ENCODE assay signal across 22 mouse cellular contexts in the genomic region with DNA sequence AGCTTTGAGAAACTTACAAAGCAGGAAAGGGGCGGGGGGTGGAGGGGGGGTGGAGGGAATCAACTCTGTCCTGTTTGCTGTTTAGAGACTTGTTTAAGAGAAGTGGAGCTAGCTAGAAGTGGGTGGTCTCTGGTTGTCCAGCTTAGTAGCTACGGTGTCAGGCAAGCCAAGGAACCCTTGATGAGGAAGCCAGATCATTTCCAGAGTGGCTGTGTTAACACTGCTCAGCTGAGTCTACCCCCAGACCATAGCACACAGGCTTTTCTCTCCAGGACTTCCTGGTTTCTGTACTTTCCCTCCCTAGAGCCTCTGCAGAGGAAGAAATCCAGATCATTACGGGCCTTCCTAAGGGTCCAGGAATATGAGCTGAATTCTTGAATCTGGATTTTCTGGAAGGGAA. TPM values are rescaled to one million over a fixed set of nuclear protein-coding genes. Genes with fewer than 3 reads are reported as not detected.
DNase-seq lines count a peak whose midpoint lies in the region; ATAC-seq lines count a peak whose summit lies in the region.
"Had no signal": no experiment of that assay in that cellular context is flagged by ENCODE, and none has a peak within 500 bp of the region (broad histone marks: within the 10 kb centered on the region; RNA-seq: fewer than 3 reads in every experiment).

No protein-coding gene starts in this region.

- H3K9ac ChIP-seq in heart, embryonic 12.5 days, result 0 out of 2 replicates have a peak overlapping the region, but pooled peaks have one; percentile 13
- H3K9ac ChIP-seq in intestine, embryonic 16.5 days (ENCODE audit: low read depth, low read length), result no peak overlapping the region
- no peak overlapping the region for H3K9ac ChIP-seq in intestine, embryonic 15.5 days
- H3K9ac ChIP-seq in embryonic facial prominence, embryonic 12.5 days, result no peak overlapping the region
- H3K9ac ChIP-seq in stomach, embryonic 16.5 days (ENCODE audit: low read length), result no peak overlapping the region
- H3K9ac ChIP-seq: embryonic facial prominence, embryonic 13.5 days; forebrain, embryonic 13.5 days; kidney, embryonic 15.5 days; liver, embryonic 15.5 days had no signal

- 0 out of 2 replicates have a peak, but pooled peaks cover 3% of the 10 kb centered on the region for H3K36me3 ChIP-seq in heart, embryonic 12.5 days
- H3K36me3 ChIP-seq in intestine, embryonic 16.5 days (ENCODE audit: control insufficient read depth, insufficient read depth, low read length), result no peaks in the 10 kb centered on the region
- H3K36me3 ChIP-seq in intestine, embryonic 15.5 days, result 0 out of 2 replicates have a peak, but pooled peaks cover 3% of the 10 kb centered on the region
- 0 out of 2 replicates have a peak, but pooled peaks cover 5% of the 10 kb centered on the region for H3K36me3 ChIP-seq in embryonic facial prominence, embryonic 12.5 days
- H3K36me3 ChIP-seq in stomach, embryonic 16.5 days (ENCODE audit: control insufficient read depth, insufficient read depth, low read length), result no peaks in the 10 kb centered on the region
- H3K36me3 ChIP-seq: liver, embryonic 15.5 days had no signal

- H3K4me2 ChIP-seq in heart, embryonic 12.5 days, result no peak overlapping the region
- H3K4me2 ChIP-seq in intestine, embryonic 16.5 days (ENCODE audit: low read depth, low read length), result no peak overlapping the region
- H3K4me2 ChIP-seq in intestine, embryonic 15.5 days (replicated peaks), result no peak overlapping the region
- H3K4me2 ChIP-seq in embryonic facial prominence, embryonic 12.5 days (replicated peaks), result no peak overlapping the region
- H3K4me2 ChIP-seq in stomach, embryonic 16.5 days (ENCODE audit: low read depth, low read length), result no peak overlapping the region
- H3K4me2 ChIP-seq: embryonic facial prominence, embryonic 13.5 days; forebrain, embryonic 13.5 days; kidney, embryonic 15.5 days; liver, embryonic 15.5 days had no signal

- WGBS in heart, embryonic 12.5 days, result 50% methylated on average over 3 of the region's 3 CpGs
- WGBS in intestine, embryonic 16.5 days, result 53% methylated on average over 3 of the region's 3 CpGs
- WGBS in intestine, embryonic 15.5 days, result 51% methylated on average over 3 of the region's 3 CpGs
- WGBS in embryonic facial prominence, embryonic 12.5 days, result 42% methylated on average over 3 of the region's 3 CpGs
- 54% methylated on average over 3 of the region's 3 CpGs for WGBS in stomach, embryonic 16.5 days

- no peak for DNase-seq in heart, postnatal 10 days
- DNase-seq in adrenal gland, postnatal 4 days (ENCODE audit: low spot score in 2 of 2), result no peak
- DNase-seq: adrenal gland, postnatal 25 days; cerebellum, adult 11 months; cerebellum, adult 9-11 months; gastrocnemius, adult 2 months; kidney, adult 11 months; layer of hippocampus, adult 9-11 months; lung, postnatal 4 days; midbrain, embryonic 14.5 days had no signal

- ATAC-seq in heart, embryonic 12.5 days (ENCODE audit: insufficient number of reproducible peaks, low FRiP score), result peak; percentile 38; the same call in 1 of the 2 replicates
- ATAC-seq in intestine, embryonic 16.5 days, result no peak
- ATAC-seq in intestine, embryonic 15.5 days, result no peak
- no peak for ATAC-seq in embryonic facial prominence, embryonic 12.5 days (ENCODE audit: insufficient number of reproducible peaks, insufficient read depth, low FRiP score, low TSS enrichment)
- 0 out of 2 replicates have a peak, but pooled peaks have one; percentile 26 for ATAC-seq in stomach, embryonic 16.5 days (ENCODE audit: insufficient read depth, low FRiP score)
- ATAC-seq: CD4-positive, CD25-positive, alpha-beta regulatory T cell, adult 4 months; forebrain, embryonic 13.5 days; hindbrain, postnatal 0 days had no signal

- H3K27me3 ChIP-seq in heart, embryonic 12.5 days (replicated peaks), result no peaks in the 10 kb centered on the region
- no peaks in the 10 kb centered on the region for H3K27me3 ChIP-seq in intestine, embryonic 16.5 days (replicated peaks; ENCODE audit: control insufficient read depth, insufficient read depth, low read length)
- H3K27me3 ChIP-seq in intestine, embryonic 15.5 days (replicated peaks), result no peaks in the 10 kb centered on the region
- no peaks in the 10 kb centered on the region for H3K27me3 ChIP-seq in embryonic facial prominence, embryonic 12.5 days
- H3K27me3 ChIP-seq in stomach, embryonic 16.5 days (ENCODE audit: control insufficient read depth, insufficient read depth, low read length), result no peaks in the 10 kb centered on the region
- H3K27me3 ChIP-seq: embryonic facial prominence, embryonic 13.5 days; forebrain, embryonic 13.5 days; kidney, embryonic 15.5 days had no signal

- intact Hi-C loops in heart, postnatal 10 days (cut with DNase I), result no loop called here

- no peak overlapping the region for H3K4me3 ChIP-seq in heart, embryonic 12.5 days
- H3K4me3 ChIP-seq in intestine, embryonic 16.5 days (ENCODE audit: low read length), result no peak overlapping the region
- H3K4me3 ChIP-seq in intestine, embryonic 15.5 days (replicated peaks), result no peak overlapping the region
- H3K4me3 ChIP-seq in embryonic facial prominence, embryonic 12.5 days, result no peak overlapping the region
- no peak overlapping the region for H3K4me3 ChIP-seq in stomach, embryonic 16.5 days (replicated peaks; ENCODE audit: low read length)
- H3K4me3 ChIP-seq: embryonic facial prominence, embryonic 13.5 days; forebrain, embryonic 13.5 days; gastrocnemius, adult 2 months; kidney, embryonic 15.5 days; liver, embryonic 15.5 days had no signal

- H3K9me3 ChIP-seq in heart, embryonic 12.5 days (replicated peaks), result no peaks in the 10 kb centered on the region
- H3K9me3 ChIP-seq in intestine, embryonic 16.5 days (ENCODE audit: control insufficient read depth, low read length), result no peaks in the 10 kb centered on the region
- no peaks in the 10 kb centered on the region for H3K9me3 ChIP-seq in intestine, embryonic 15.5 days
- no peaks in the 10 kb centered on the region for H3K9me3 ChIP-seq in embryonic facial prominence, embryonic 12.5 days
- no peaks in the 10 kb centered on the region for H3K9me3 ChIP-seq in stomach, embryonic 16.5 days (replicated peaks; ENCODE audit: control insufficient read depth, low read length)
- H3K9me3 ChIP-seq: embryonic facial prominence, embryonic 13.5 days; forebrain, embryonic 13.5 days; kidney, embryonic 15.5 days; liver, embryonic 15.5 days had no signal

- peak overlapping the region; percentile 78 for H3K27ac ChIP-seq in heart, embryonic 12.5 days (ENCODE audit: poor library complexity, severe bottlenecking)
- H3K27ac ChIP-seq in intestine, embryonic 16.5 days (ENCODE audit: low read length), result 0 out of 2 replicates have a peak overlapping the region, but pooled peaks have one; percentile 17
- H3K27ac ChIP-seq in intestine, embryonic 15.5 days, result no peak overlapping the region
- 0 out of 2 replicates have a peak overlapping the region, but pooled peaks have one; percentile 18 for H3K27ac ChIP-seq in embryonic facial prominence, embryonic 12.5 days
- no peak overlapping the region for H3K27ac ChIP-seq in stomach, embryonic 16.5 days (ENCODE audit: low read length)
- H3K27ac ChIP-seq: embryonic facial prominence, embryonic 13.5 days; forebrain, embryonic 13.5 days; gastrocnemius, adult 2 months; hindbrain, postnatal 0 days; kidney, embryonic 15.5 days; liver, embryonic 15.5 days had no signal

- H3K4me1 ChIP-seq in heart, embryonic 12.5 days (replicated peaks), result peaks cover 12% of the 10 kb centered on the region
- H3K4me1 ChIP-seq in intestine, embryonic 16.5 days (ENCODE audit: control insufficient read depth, insufficient read depth, low read length), result peaks cover 3% of the 10 kb centered on the region
- H3K4me1 ChIP-seq in intestine, embryonic 15.5 days (replicated peaks), result 0 out of 2 replicates have a peak, but pooled peaks cover 3% of the 10 kb centered on the region
- H3K4me1 ChIP-seq in embryonic facial prominence, embryonic 12.5 days, result no peaks in the 10 kb centered on the region
- no peaks in the 10 kb centered on the region for H3K4me1 ChIP-seq in stomach, embryonic 16.5 days (ENCODE audit: control insufficient read depth, insufficient read depth, low read length)
- H3K4me1 ChIP-seq: embryonic facial prominence, embryonic 13.5 days; forebrain, embryonic 13.5 days had no signal

RNA-seq across cellular contexts. Expression of a gene that starts 11.8 kb away (rescaled TPM):
- polyA plus RNA-seq in heart, embryonic 12.5 days (2016; fragmentation: Nextera tagmentation; extraction: Ambion mirVana), result 18.1 and 18.4 TPM in 2 replicates
- 10 to 100 TPM; 21.9 to 25.1 TPM for total RNA-seq in heart, postnatal 10 days (2021)
- 13.8 and 14.7 TPM in 2 replicates for polyA plus RNA-seq in intestine, embryonic 16.5 days (2015; fragmentation: Nextera tagmentation; extraction: Ambion mirVana)
- polyA plus RNA-seq in intestine, embryonic 15.5 days (2015; fragmentation: Nextera tagmentation; extraction: Ambion mirVana), result 16.3 and 16.4 TPM in 2 replicates
- polyA plus RNA-seq in embryonic facial prominence, embryonic 12.5 days (2016; fragmentation: Nextera tagmentation; extraction: Ambion mirVana), result 28.3 and 29.9 TPM in 2 replicates
- polyA plus RNA-seq in stomach, embryonic 16.5 days (2015; fragmentation: Nextera tagmentation; extraction: Ambion mirVana), result 16.4 and 18.2 TPM in 2 replicates
- total RNA-seq in adrenal gland, postnatal 4 days (2021), result 10 to 100 TPM; 37.3 to 38.1 TPM

RNA-seq across cellular contexts. Expression of a gene that starts 26.6 kb away (rescaled TPM):
- polyA plus RNA-seq in heart, embryonic 12.5 days (2016; fragmentation: Nextera tagmentation; extraction: Ambion mirVana), result 0.08 and 0.09 TPM in 2 replicates
- under 1 TPM; 0.19 to 0.64 TPM for total RNA-seq in heart, postnatal 10 days (2021)
- 0.35 and 0.51 TPM in 2 replicates for polyA plus RNA-seq in intestine, embryonic 16.5 days (2015; fragmentation: Nextera tagmentation; extraction: Ambion mirVana)
- polyA plus RNA-seq in intestine, embryonic 15.5 days (2015; fragmentation: Nextera tagmentation; extraction: Ambion mirVana), result 0.35 and 0.36 TPM in 2 replicates
- polyA plus RNA-seq in embryonic facial prominence, embryonic 12.5 days (2016; fragmentation: Nextera tagmentation; extraction: Ambion mirVana), result 0.08 and 0.25 TPM in 2 replicates
- 0.49 and 0.62 TPM in 2 replicates for polyA plus RNA-seq in stomach, embryonic 16.5 days (2015; fragmentation: Nextera tagmentation; extraction: Ambion mirVana)
- total RNA-seq in adrenal gland, postnatal 4 days (2021), result under 1 TPM; 0.84 to 0.85 TPM
- total RNA-seq: megakaryocyte-erythroid progenitor cell, adult 5-6 weeks had no signal
- polyA plus RNA-seq: CD4-positive, CD25-positive, alpha-beta regulatory T cell, adult 4 months; midbrain, embryonic 14.5 days had no signal

RNA-seq across cellular contexts. Expression of a gene that starts 42.5 kb away (rescaled TPM):
- 5.2 and 6.2 TPM in 2 replicates for polyA plus RNA-seq in heart, embryonic 12.5 days (2016; fragmentation: Nextera tagmentation; extraction: Ambion mirVana)
- total RNA-seq in heart, postnatal 10 days (2021), result 1 to 10 TPM; 6.0 to 6.5 TPM
- 4.3 and 4.6 TPM in 2 replicates for polyA plus RNA-seq in intestine, embryonic 16.5 days (2015; fragmentation: Nextera tagmentation; extraction: Ambion mirVana)
- 4.7 and 5.3 TPM in 2 replicates for polyA plus RNA-seq in intestine, embryonic 15.5 days (2015; fragmentation: Nextera tagmentation; extraction: Ambion mirVana)
- 8.7 and 10.1 TPM in 2 replicates for polyA plus RNA-seq in embryonic facial prominence, embryonic 12.5 days (2016; fragmentation: Nextera tagmentation; extraction: Ambion mirVana)
- polyA plus RNA-seq in stomach, embryonic 16.5 days (2015; fragmentation: Nextera tagmentation; extraction: Ambion mirVana), result 6.7 and 6.8 TPM in 2 replicates
- 10 to 100 TPM in 1 of 2 experiments, 1 to 10 TPM in 1; 9.7 to 10.1 TPM for total RNA-seq in adrenal gland, postnatal 4 days (2021)

Comparison
In these comparisons a context has a peak if more than half of its experiments do, and no peak if none do; other contexts are left out.
1. H3K27ac ChIP-seq: peak in heart, embryonic 12.5 days (single experiment), intestine, embryonic 16.5 days (single experiment) and embryonic facial prominence, embryonic 12.5 days (single experiment); none in intestine, embryonic 15.5 days (single experiment) and stomach, embryonic 16.5 days (single experiment).
2. ATAC-seq: peak in heart, embryonic 12.5 days (single experiment) and stomach, embryonic 16.5 days (single experiment); none in intestine, embryonic 16.5 days (single experiment), intestine, embryonic 15.5 days (single experiment) and embryonic facial prominence, embryonic 12.5 days (single experiment).